Mouse (Mus musculus) ES-E14 (cell line): ENCODE data around the gene Ccdc28b. TPM values are rescaled to one million over a fixed set of nuclear protein-coding genes. Genes with fewer than 3 reads are reported as not detected.

Experiments used
- DNase-seq: peaks from one replicate; pipeline ENCODE4 v3.0.0-alpha.2; 2013; ENCODE audit warnings: low read depth, low spot score
- H3K27ac ChIP-seq: 2 replicates; pipeline ENCODE4 v1.5.1; 2012; ENCODE audit warnings: low read depth, mild to moderate bottlenecking, low read length, moderate library complexity, mixed read lengths; ENCODE audit not compliant: poor library complexity, insufficient read depth, severe bottlenecking
- H3K36me3 ChIP-seq: 2 replicates; pipeline ENCODE4 v1.6.1; 2012; ENCODE audit warnings: mild to moderate bottlenecking, low read length, moderate library complexity, mixed read lengths; ENCODE audit not compliant: control insufficient read depth, poor library complexity, insufficient read depth, severe bottlenecking
- H3K4me1 ChIP-seq, 2 experiments: fragments of 150-350 bp in 1 of 2; sonication (generic) in 1 of 2; 2 replicates each; pipeline ENCODE4 v1.6.1; 2012; ENCODE audit warnings: low read length in 2 of 2, mild to moderate bottlenecking in 1 of 2, mixed read lengths in 1 of 2; ENCODE audit not compliant: control insufficient read depth in 2 of 2, insufficient read depth in 2 of 2, poor library complexity in 1 of 2
- H3K4me3 ChIP-seq, 2 experiments: fragments of 150-350 bp in 1 of 2; sonication (generic) in 1 of 2; 2 replicates each; pipeline ENCODE4 v1.5.1; 2012; ENCODE audit warnings: low read length in 2 of 2, low read depth in 1 of 2, mild to moderate bottlenecking in 1 of 2, mixed read lengths in 1 of 2; ENCODE audit not compliant: insufficient read depth in 1 of 2, poor library complexity in 1 of 2, severe bottlenecking in 1 of 2
- H3K9ac ChIP-seq: 2 replicates; pipeline ENCODE4 v1.6.1; 2012; ENCODE audit warnings: low read depth, mild to moderate bottlenecking, low read length, mixed read lengths; ENCODE audit not compliant: poor library complexity, insufficient read depth, severe bottlenecking
- H3K9me3 ChIP-seq: fragments of 150-350 bp; sonication (generic); 2 replicates; pipeline ENCODE4 v1.6.1; 2012; ENCODE audit warnings: low read depth, mild to moderate bottlenecking, low read length; ENCODE audit not compliant: control insufficient read depth, insufficient read depth
- CHD2 ChIP-seq: IDR thresholded peaks from 2 replicates; pipeline ENCODE4 v1.6.1; 2014; ENCODE audit warnings: mild to moderate bottlenecking, low read depth, low read length, inconsistent platforms
- HCFC1 ChIP-seq: IDR thresholded peaks from 2 replicates; pipeline ENCODE4 v1.6.1; 2012; ENCODE audit warnings: low read length, inconsistent platforms, borderline replicate concordance; ENCODE audit not compliant: insufficient read depth
- MAFK ChIP-seq: IDR thresholded peaks from 2 replicates; pipeline ENCODE4 v1.6.1; 2014; ENCODE audit warnings: mild to moderate bottlenecking, low read depth, low read length, inconsistent platforms; ENCODE audit not compliant: insufficient read depth
- ZC3H11A ChIP-seq: IDR thresholded peaks from 2 replicates; pipeline ENCODE4 v1.6.1; 2012; ENCODE audit warnings: low read depth, mild to moderate bottlenecking, inconsistent platforms, low read length, borderline replicate concordance
- ZNF384 ChIP-seq: IDR thresholded peaks from 2 replicates; pipeline ENCODE4 v1.6.1; 2012; ENCODE audit warnings: low read depth, low read length, inconsistent platforms
- in situ Hi-C, 2 experiments: fragments of 600-800 bp; cut with MboI; formaldehyde crosslinking; loops; one replicate each; pipeline ENCODE4 v1.15.1; 2025; ENCODE audit warnings: low sequenced_read_pairs in 2 of 2, inconsistent platforms in 1 of 2; ENCODE audit not compliant: unreplicated experiment in 2 of 2
- total RNA-seq: library from RNA; depleted of rRNA; stranded (reverse); fragments of 300-350 nt; gene quantifications from 2 replicates; pipeline ENCODE4 v1.2.3, GENCODE M21; 2012

Gene Ccdc28b
- total RNA-seq, 1 experiment: 11.1 TPM

DNA sequence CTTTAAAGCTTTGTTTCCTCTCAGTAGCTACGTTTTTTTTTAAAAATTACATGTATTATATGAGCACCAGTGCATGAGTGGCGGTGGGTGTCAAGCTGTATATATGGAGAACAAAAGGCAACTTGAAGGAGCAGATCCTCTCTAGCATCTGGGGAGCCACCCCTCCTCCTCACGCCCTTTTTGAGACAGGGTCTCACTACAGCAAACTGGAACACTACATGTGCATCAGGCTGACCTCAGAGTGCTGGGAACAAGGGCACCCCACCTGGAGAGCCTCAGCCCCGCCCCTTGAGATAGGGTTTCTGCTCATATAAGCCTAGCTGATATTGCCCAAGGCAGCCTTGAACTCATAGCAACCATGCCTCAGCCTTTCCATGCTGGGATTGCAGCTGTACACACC lies 1.7 kb upstream of the Ccdc28b start:
- Histone ChIP-seq H3K27ac (no peak overlapping the region), H3K4me1 (peaks cover 0 to 7% of the 10 kb centered on the region in 2 experiments; a peak in 1 of 4 replicates), H3K36me3 (peaks cover 38% of the 10 kb centered on the region), H3K9me3 (no peaks in the 10 kb centered on the region), H3K4me3 (no peak overlapping the region), H3K9ac (no peak overlapping the region)
- in situ Hi-C loops: no loop called here
- TF ChIP-seq ZNF384: no peak
- no peak for TF ChIP-seq HCFC1
- no peak for TF ChIP-seq MAFK
- TF ChIP-seq CHD2: no peak
- TF ChIP-seq ZC3H11A: no peak
- DNase-seq: no peak

DNA sequence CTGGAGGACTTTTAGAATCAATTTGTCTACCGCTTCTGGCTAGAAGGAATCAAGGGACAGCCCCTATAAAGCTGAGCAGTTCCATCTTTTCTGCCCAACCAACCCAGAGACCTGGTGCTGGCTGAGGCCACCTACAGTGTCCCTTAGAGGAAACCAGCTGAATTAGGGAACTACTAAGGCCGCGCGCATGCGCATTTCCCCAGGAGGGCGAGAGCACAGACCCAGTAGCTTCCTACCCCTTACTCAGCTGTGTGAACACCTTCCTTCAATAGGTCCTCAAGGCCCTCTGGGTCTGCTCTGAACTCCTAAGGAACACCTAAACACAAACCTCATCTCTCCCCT lies 1.3 kb upstream of the Ccdc28b start:
- H3K4me3 ChIP-seq: no peak overlapping the region
- peaks cover 33% of the 10 kb centered on the region for H3K36me3 ChIP-seq
- H3K9me3 ChIP-seq: no peaks in the 10 kb centered on the region
- in situ Hi-C loops: no loop called here
- H3K9ac ChIP-seq: no peak overlapping the region
- DNase-seq: no peak
- TF ChIP-seq CHD2 (no peak), HCFC1 (no peak), ZC3H11A (no peak), MAFK (no peak), ZNF384 (no peak)
- H3K4me1 ChIP-seq: peaks cover 0 to 7% of the 10 kb centered on the region in 2 experiments; a peak in 1 of 4 replicates
- H3K27ac ChIP-seq: no peak overlapping the region

DNA sequence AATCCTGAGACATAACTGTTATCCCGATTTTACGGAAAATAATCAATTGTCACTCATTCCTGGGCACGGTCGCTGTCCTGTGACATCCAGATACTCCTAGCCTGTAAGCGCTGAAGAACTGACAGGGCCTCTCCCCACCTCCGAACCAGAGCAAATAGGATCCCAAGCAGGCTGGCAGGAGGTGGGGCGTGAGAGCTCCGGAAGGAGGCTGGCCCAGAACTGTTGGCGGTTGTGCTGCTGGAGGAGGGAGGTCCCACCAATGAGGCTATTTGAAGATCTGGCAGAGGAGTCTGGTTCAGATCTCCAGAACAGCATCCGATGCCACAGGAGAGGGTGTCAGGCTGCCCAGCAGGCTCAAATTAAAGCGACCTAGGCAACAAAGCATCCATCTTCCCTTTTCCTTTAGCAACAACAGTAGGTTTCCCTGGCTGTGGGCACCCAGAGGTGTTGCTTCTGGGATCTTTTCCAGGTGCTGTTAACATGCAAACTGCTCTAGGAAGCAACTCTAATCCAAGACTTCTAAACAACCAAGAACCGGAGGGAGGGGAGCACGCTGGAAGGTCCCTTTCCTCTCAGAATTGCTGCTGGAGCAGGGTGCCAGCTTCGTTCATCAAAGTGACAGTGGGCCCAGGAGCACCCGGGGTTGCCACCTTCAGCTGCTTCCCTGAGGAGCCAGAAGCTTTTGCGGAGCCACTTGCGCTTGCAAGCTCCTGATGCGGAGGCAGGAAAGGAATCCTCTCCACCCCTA lies 708 bp upstream of the Ccdc28b start:
- Histone ChIP-seq H3K9me3 (no peaks in the 10 kb centered on the region), H3K4me1 (peaks cover 0 to 7% of the 10 kb centered on the region in 2 experiments; a peak in 1 of 4 replicates), H3K27ac (no peak overlapping the region), H3K4me3 (peak overlapping the region in 1 of 2 experiments; percentile 48; a peak in 2 of 4 replicates), H3K36me3 (peaks cover 29% of the 10 kb centered on the region), H3K9ac (no peak overlapping the region)
- TF ChIP-seq HCFC1 (no peak), ZNF384 (no peak), ZC3H11A (no peak), CHD2 (no peak), MAFK (no peak)
- peak; percentile 71 for DNase-seq
- in situ Hi-C loops: no loop called here

DNA sequence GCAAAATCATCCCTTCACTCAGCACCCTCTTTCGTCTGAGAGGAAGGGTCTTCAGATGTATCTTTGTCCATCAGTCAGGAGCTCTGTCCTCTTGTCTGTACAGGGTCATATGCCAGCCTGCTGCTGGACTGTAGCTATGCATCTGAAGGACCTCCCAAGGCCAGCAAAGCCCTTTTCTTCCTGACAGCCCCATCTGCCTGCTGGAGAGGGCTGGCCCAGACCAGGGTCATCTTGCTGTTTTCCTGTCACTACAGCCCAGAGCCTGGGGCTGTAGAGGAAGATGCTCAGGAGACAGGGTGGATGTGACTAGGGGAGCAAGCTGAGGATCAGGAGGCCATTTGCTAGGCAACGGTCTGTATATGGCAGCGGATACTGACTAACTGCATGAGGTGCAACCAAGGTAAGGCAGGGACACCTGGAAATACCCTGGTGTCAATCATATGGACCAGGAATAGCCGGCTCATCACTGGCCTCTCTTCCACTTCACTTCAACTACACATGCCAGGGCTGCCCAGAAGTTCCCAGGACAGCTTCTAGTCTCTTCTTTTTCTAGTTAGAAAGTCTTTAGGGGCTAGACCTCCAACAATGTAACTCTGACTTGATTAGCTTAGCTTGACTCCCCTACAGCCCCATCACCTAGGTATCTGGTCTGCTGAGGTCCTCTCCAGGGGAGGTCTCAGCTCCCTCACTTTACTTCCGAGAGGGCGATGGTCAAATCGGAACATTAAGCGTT lies 778 bp downstream of the Ccdc28b start:
- Histone ChIP-seq H3K4me1 (peaks cover 0 to 7% of the 10 kb centered on the region in 2 experiments; a peak in 1 of 4 replicates), H3K27ac (no peak overlapping the region), H3K9ac (no peak overlapping the region), H3K4me3 (peak overlapping the region in 1 of 2 experiments; percentile 68; a peak in 2 of 4 replicates), H3K36me3 (peaks cover 14% of the 10 kb centered on the region), H3K9me3 (no peaks in the 10 kb centered on the region)
- in situ Hi-C loops: no loop called here
- TF ChIP-seq HCFC1: no peak
- no peak for TF ChIP-seq ZNF384
- DNase-seq: no peak
